Mouse (Mus musculus) MEL (cell line): ENCODE measurements around the gene Tcp10a. TPM values are rescaled to one million over a fixed set of nuclear protein-coding genes. Genes with fewer than 3 reads are reported as not detected.
"Not testable (repeated sequence)": the region's sequence is repeated elsewhere in the genome, so short reads cannot be mapped to it uniquely, and the experiment has no call there.

Experiments
- DNase-seq: peaks from one replicate; pipeline ENCODE4 v3.0.0; 2011; ENCODE audit warnings: low read depth, low spot score
- H3K27ac ChIP-seq: 2 replicates; pipeline ENCODE4 v1.5.1; 2012; ENCODE audit warnings: low read depth, mild to moderate bottlenecking, control low read depth, low read length, moderate library complexity; ENCODE audit not compliant: control insufficient read depth
- H3K27me3 ChIP-seq, 2 experiments: fragments of 150-350 bp in 1 of 2; sonication (generic) in 1 of 2; 2 replicates each; pipeline ENCODE4 v1.6.1; 2012; ENCODE audit warnings: low read length in 2 of 2, mild to moderate bottlenecking in 2 of 2, improper control_type of control experiment in 1 of 2, moderate library complexity in 1 of 2; ENCODE audit not compliant: insufficient read depth in 2 of 2, control insufficient read depth in 1 of 2
- H3K36me3 ChIP-seq, 2 experiments: 2 replicates each; pipeline ENCODE4 v1.6.1; 2012 to 2014; ENCODE audit warnings: low read length in 2 of 2, improper control_type of control experiment in 1 of 2, inconsistent platforms in 1 of 2, mild to moderate bottlenecking in 1 of 2; ENCODE audit not compliant: insufficient read depth in 2 of 2, control insufficient read depth in 1 of 2
- H3K4me1 ChIP-seq, 2 experiments: fragments of 150-350 bp in 1 of 2; sonication (generic) in 1 of 2; 2 replicates each; pipeline ENCODE4 v1.6.1; 2012; ENCODE audit warnings: low read length in 2 of 2, improper control_type of control experiment in 1 of 2, mild to moderate bottlenecking in 1 of 2; ENCODE audit not compliant: insufficient read depth in 2 of 2, control insufficient read depth in 1 of 2
- H3K4me3 ChIP-seq, 2 experiments: fragments of 150-350 bp in 1 of 2; sonication (generic) in 1 of 2; 2 replicates each; pipeline ENCODE4 v1.5.1; 2012; ENCODE audit warnings: low read depth in 2 of 2, low read length in 2 of 2, mild to moderate bottlenecking in 2 of 2, moderate library complexity in 2 of 2, control low read depth in 1 of 2, improper control_type of control experiment in 1 of 2; ENCODE audit not compliant: control insufficient read depth in 1 of 2, insufficient read depth in 1 of 2
- H3K79me2 ChIP-seq: 2 replicates; pipeline ENCODE4 v1.6.1; 2012; ENCODE audit warnings: mild to moderate bottlenecking, low read length, moderate library complexity; ENCODE audit not compliant: control insufficient read depth, poor library complexity, insufficient read depth
- H3K9ac ChIP-seq: 2 replicates; pipeline ENCODE4 v1.6.1; 2012; ENCODE audit warnings: low read depth, mild to moderate bottlenecking, control low read depth, low read length, moderate library complexity; ENCODE audit not compliant: control insufficient read depth, poor library complexity, severe bottlenecking
- H3K9me3 ChIP-seq: fragments of 150-350 bp; sonication (generic); replicated peaks from 2 replicates; pipeline ENCODE4 v1.6.1; 2012; ENCODE audit warnings: mild to moderate bottlenecking, low read length, improper control_type of control experiment, moderate library complexity; ENCODE audit not compliant: insufficient read depth
- polyA plus RNA-seq, 2 experiments: library from polyadenylated mRNA; stranded (reverse) in 1 of 2; unstranded in 1 of 2; fragments of >175 nt in 1 of 2; fragments of >200 nt in 1 of 2; gene quantifications; 2 replicates each; pipeline versions ENCODE4 v1.2.1 to v1.2.4; 2012; ENCODE audit warnings: low replicate concordance in 2 of 2, low read depth in 1 of 2; ENCODE audit not compliant: insufficient read length in 2 of 2, insufficient read depth in 1 of 2, missing spikeins in 1 of 2
- total RNA-seq: library from RNA; depleted of rRNA; stranded (reverse); fragments of 300-350 nt; gene quantifications from 2 replicates; pipeline ENCODE4 v1.2.3, GENCODE M21; 2012

The Tcp10a gene
- total and polyA plus RNA-seq, 3 experiments: not detected

- not testable (repeated sequence) for H3K9me3 ChIP-seq, H3K27ac ChIP-seq, H3K79me2 ChIP-seq, H3K36me3 ChIP-seq, H3K27me3 ChIP-seq, H3K9ac ChIP-seq, H3K4me1 ChIP-seq, DNase-seq, H3K4me3 ChIP-seq
These were observed 24.3 kb downstream of the Tcp10a start for GRCm38 (mm10) chr17:7348765-7349164.

DNA sequence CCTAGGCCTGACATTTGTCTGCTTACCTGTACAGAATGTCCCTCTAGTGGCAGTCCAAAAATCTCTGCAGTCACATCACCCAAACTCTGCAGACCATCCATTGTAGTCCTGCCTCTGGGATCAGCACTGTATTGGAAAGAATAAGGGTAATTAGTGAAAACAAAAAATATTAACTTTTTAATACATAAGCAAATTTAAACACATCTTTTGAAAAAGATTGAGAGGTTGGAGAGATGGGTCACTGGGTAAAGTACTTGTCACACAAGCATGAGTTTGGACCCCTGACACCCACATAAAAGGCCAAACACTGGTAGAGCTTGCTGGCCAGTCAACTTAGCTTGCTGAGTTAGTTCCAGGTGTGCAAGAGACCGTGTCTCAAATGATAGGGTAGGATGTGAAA lies 28.1 kb downstream of the Tcp10a start, which contains the start of gene Ttll2:
Gene Ttll2 (minus strand): TSS at position 101 of the 400 bp plus-strand sequence.
- not testable (repeated sequence) for H3K4me3 ChIP-seq, H3K79me2 ChIP-seq, H3K27me3 ChIP-seq, H3K9ac ChIP-seq, H3K27ac ChIP-seq, H3K36me3 ChIP-seq, H3K4me1 ChIP-seq, H3K9me3 ChIP-seq, DNase-seq

DNA sequence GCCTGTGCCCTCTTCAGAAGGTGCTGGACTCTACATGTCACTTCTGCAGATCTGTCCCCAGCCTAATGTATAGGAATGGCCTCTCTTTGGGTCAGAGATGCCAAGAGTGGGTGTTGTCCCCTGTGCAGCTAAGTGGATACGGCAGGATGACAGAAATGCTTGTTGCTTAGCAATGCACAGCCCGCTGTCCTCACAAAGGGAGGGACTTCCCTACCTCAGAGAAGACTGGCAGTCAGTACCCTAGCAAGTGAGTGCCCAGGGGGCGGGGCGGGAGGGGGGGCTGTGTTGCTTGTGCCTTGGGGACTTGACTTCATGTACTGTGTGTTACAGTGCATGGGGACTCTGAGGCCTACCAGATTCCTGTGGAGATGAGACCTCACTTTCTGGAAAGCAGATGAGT lies 35.4 kb downstream of the Tcp10a start:
- H3K9ac ChIP-seq, H3K9me3 ChIP-seq, H3K27ac ChIP-seq, H3K4me1 ChIP-seq, DNase-seq, H3K36me3 ChIP-seq, H3K27me3 ChIP-seq, H3K4me3 ChIP-seq, H3K79me2 ChIP-seq: not testable (repeated sequence)

DNA sequence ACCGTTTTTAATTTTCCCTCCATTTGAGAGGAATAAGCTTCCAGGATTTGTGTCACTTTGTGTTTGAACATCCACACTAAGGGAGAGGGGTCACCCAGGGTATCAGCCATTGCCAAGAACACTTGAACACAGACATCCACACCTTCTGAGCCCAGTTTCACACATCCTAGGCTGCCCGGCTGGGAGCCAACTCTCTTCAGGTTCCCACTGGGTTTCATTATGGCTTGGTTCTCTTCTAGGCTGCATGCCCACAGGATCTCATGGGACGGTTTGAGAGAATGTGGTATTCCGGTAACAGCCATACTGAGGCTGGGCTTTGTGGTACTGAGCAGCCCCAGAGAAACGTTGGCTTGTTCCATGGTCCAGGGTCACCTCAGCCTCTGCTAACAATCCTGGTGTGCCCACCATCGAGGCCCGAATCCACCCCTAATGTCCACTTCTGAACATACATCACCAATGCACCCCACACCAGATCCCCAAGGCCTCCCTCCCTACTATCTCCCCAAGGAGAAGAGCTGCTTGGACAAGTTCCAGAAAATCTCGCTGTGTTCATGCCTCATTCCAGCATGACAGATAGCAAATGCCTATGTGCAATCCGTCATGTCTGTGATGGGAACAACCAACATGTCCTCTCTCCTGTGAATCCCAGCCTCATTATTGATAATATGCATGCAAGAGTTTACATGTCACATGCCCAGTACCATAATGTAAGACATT lies 36.5 kb downstream of the Tcp10a start:
- DNase-seq, H3K79me2 ChIP-seq, H3K27me3 ChIP-seq, H3K9me3 ChIP-seq, H3K36me3 ChIP-seq, H3K27ac ChIP-seq, H3K4me1 ChIP-seq, H3K9ac ChIP-seq, H3K4me3 ChIP-seq: not testable (repeated sequence)

DNA sequence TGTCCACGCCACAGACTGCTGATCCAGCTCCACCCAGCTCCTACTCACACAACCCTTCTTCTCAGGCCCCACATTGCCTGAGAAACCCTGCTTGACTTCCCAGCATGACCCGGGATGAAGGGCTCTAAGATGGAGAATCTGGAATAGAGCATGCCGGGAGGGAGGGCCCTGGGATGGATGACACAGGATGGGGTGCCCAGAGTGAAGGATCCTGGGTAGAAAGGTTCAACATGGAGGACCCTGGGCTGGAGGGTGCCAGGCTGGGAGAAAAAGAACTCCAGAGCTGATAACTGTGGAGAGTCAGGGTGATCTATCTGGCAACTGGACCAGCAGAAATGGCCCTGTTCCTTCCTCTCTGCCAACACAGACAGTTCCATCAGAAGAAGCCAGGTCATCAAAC lies 41.2 kb downstream of the Tcp10a start:
- H3K27me3 ChIP-seq, H3K4me1 ChIP-seq, H3K9me3 ChIP-seq, H3K9ac ChIP-seq, H3K79me2 ChIP-seq, H3K36me3 ChIP-seq, DNase-seq, H3K27ac ChIP-seq, H3K4me3 ChIP-seq: not testable (repeated sequence)

DNA sequence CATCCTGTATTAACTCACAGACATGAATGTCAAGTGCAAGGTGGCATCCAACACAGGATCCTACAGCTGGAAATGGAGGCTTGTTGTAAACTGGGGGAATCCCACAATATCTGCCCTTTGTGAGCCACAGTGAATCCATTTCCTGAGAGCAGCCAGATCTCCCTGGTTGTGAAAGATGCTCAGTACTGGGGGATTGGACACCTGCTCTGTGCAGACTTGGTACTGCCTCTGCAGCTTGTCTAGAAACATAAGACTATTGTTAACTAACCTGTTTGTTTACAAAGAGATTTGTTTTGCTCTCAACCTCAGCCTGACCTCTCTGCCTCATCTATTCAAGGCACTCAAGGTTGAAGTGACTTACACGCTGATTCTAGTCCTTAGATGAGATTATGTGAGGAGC lies 41.8 kb downstream of the Tcp10a start:
- not testable (repeated sequence) for H3K36me3 ChIP-seq, H3K4me1 ChIP-seq, H3K27me3 ChIP-seq, H3K9me3 ChIP-seq, H3K79me2 ChIP-seq, H3K9ac ChIP-seq, H3K27ac ChIP-seq, DNase-seq, H3K4me3 ChIP-seq

GRCm38 (mm10) chr17:7366676-7367374 lies 42.4 kb downstream of the Tcp10a start:
- not testable (repeated sequence) for H3K36me3 ChIP-seq, DNase-seq, H3K9ac ChIP-seq, H3K79me2 ChIP-seq, H3K4me3 ChIP-seq, H3K4me1 ChIP-seq, H3K27me3 ChIP-seq, H3K27ac ChIP-seq, H3K9me3 ChIP-seq
